Mouse (Mus musculus) limb, embryonic 11.5 days (tissue): ENCODE results near the gene Coa5. TPM values are rescaled to one million over a fixed set of nuclear protein-coding genes. Genes with fewer than 3 reads are reported as not detected.

Source experiments
- ATAC-seq: fragments of 200-750 bp; cut with Nextera tagmentation; 2 replicates; pipeline ENCODE4 v1.8.0; 2017; ENCODE audit warnings: low read depth; ENCODE audit not compliant: insufficient number of reproducible peaks, low FRiP score, low TSS enrichment
- DNase-seq: peaks from one replicate; pipeline ENCODE4 v3.0.0-alpha.2; 2015; ENCODE audit warnings: low spot score
- H3K27ac ChIP-seq: fragments of 300-500 bp; sonication (generic); replicated peaks from 2 replicates; pipeline ENCODE4 v1.5.1; 2014; ENCODE audit warnings: low read depth, mild to moderate bottlenecking, low read length
- H3K27me3 ChIP-seq: fragments of 300-500 bp; sonication (generic); 2 replicates; pipeline ENCODE4 v1.6.1; 2014; ENCODE audit warnings: mild to moderate bottlenecking, low read length, mixed read lengths; ENCODE audit not compliant: control insufficient read depth, insufficient read depth
- H3K36me3 ChIP-seq: fragments of 300-500 bp; sonication (generic); 2 replicates; pipeline ENCODE4 v1.6.1; 2014; ENCODE audit warnings: mild to moderate bottlenecking, low read length, moderate library complexity, mixed read lengths; ENCODE audit not compliant: control insufficient read depth, insufficient read depth
- H3K4me1 ChIP-seq: fragments of 300-500 bp; sonication (generic); 2 replicates; pipeline ENCODE4 v1.6.1; 2014; ENCODE audit warnings: low read length, mixed read lengths; ENCODE audit not compliant: control insufficient read depth, insufficient read depth
- H3K4me2 ChIP-seq: fragments of 300-500 bp; sonication (generic); 2 replicates; pipeline ENCODE4 v1.6.1; 2014; ENCODE audit warnings: low read depth, mild to moderate bottlenecking, moderate library complexity; ENCODE audit not compliant: severe bottlenecking
- H3K4me3 ChIP-seq: fragments of 300-500 bp; sonication (generic); 2 replicates; pipeline ENCODE4 v1.5.1; 2014; ENCODE audit warnings: low read depth, low read length
- H3K9ac ChIP-seq: fragments of 300-500 bp; sonication (generic); 2 replicates; pipeline ENCODE4 v1.6.1; 2014; ENCODE audit warnings: mild to moderate bottlenecking, low read length
- H3K9me3 ChIP-seq: fragments of 300-500 bp; sonication (generic); 2 replicates; pipeline ENCODE4 v1.6.1; 2016; ENCODE audit warnings: low read length; ENCODE audit not compliant: control insufficient read depth
- WGBS: fragments of 180-500 bp; shearing (Covaris S2); extraction: QIAGEN DNeasy Blood & Tissue Kit; methylation state at CpG from one replicate; pipeline ENCODE4 v1.1.7; 2014; 5-methylcytosine and 5-hydroxymethylcytosine counted together
- polyA plus RNA-seq: library from polyadenylated mRNA; unstranded; fragments of >200 nt; fragmentation: Nextera tagmentation; extraction: Ambion mirVana; gene quantifications from 2 replicates; pipeline ENCODE4 v1.2.1, GENCODE M21; 2014

The Coa5 gene
- polyA plus RNA-seq, 1 experiment from 2014 or later, result 58.8 TPM

DNA sequence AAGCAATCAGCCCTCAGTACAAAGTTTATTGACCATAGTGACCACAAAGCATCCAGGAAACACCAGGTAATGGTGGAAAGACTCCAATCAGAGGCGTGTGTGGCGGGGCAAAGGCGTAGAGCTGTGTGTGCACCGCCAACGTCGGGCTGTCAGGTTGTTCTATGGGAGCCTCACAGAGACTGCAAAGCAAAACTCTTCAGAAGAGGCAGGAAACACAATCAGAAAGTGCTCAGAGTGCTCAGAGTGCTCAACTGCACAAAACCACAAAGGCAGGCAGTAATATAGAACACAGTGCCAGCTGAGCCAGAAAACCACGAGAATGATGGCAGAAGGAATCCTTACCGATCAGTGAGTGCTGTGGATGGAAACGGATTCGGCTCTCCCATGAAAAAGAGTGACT is 43.3 kb upstream of the Coa5 start:
- H3K27ac ChIP-seq, result no peak overlapping the region
- H3K4me2 ChIP-seq, result no peak overlapping the region
- H3K27me3 ChIP-seq, result no peaks in the 10 kb centered on the region
- no peaks in the 10 kb centered on the region for H3K9me3 ChIP-seq
- H3K4me1 ChIP-seq, result no peaks in the 10 kb centered on the region
- no peak overlapping the region for H3K4me3 ChIP-seq
- WGBS, result 87% methylated on average over 10 of the region's 10 CpGs
- H3K36me3 ChIP-seq, result no peaks in the 10 kb centered on the region
- no peak overlapping the region for H3K9ac ChIP-seq
- DNase-seq (no peak), ATAC-seq (no peak)

DNA sequence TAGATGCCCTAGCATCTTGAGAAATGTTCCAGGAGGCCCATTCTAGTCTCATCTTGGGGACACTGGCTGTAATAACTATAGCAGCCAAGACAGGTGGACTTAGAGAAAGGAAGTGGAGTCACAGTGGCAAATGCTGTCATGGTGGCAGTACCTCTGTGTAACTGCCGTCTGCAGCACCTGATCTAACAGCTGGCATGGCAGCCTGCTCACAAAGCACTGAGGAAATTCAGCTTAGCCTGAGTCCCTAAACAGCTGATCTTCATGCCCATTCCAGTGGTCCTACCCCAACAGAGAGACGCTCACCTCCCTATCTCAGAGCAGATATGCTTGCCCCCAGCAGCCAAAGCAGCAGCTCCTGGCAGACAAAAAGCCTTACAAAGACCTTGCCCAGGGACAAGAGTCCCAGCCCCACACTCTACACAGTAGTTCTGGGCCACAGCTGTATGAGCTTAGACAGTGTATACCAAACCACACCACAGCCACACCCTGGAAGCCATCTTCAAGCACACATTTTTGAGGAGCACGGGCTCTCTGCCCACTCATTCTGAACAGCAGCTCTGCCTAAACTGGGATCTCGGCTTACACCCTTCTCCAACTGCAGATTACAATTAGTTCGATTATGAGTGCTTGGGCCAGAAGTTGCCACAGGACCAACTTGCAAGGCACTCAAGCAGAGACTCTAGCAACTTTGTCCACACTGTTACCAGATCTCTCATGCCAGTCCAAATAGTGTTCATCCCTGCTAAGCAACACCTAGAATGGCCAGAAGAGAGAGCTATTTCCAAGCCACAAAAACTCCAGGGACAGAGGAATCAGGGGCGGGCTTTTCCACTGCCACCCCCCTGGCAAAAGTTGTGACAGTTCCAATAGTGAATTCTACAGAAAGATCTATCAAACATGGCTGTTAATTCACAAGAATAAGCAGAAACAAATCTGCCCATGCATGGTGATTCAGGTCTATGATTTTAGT is 41.6 kb upstream of the Coa5 start:
- DNase-seq, result no peak
- Histone ChIP-seq H3K36me3 (no peaks in the 10 kb centered on the region), H3K9me3 (no peaks in the 10 kb centered on the region), H3K9ac (no peak overlapping the region), H3K27me3 (no peaks in the 10 kb centered on the region), H3K4me1 (no peaks in the 10 kb centered on the region), H3K4me2 (no peak overlapping the region), H3K4me3 (no peak overlapping the region), H3K27ac (no peak overlapping the region)
- WGBS, result 84% methylated on average over 6 of the region's 6 CpGs
- ATAC-seq, result no peak

- no peak for ATAC-seq
Observed at GRCm38 (mm10) chr1:37469007-37469406, 39.1 kb upstream of the Coa5 start.

DNA sequence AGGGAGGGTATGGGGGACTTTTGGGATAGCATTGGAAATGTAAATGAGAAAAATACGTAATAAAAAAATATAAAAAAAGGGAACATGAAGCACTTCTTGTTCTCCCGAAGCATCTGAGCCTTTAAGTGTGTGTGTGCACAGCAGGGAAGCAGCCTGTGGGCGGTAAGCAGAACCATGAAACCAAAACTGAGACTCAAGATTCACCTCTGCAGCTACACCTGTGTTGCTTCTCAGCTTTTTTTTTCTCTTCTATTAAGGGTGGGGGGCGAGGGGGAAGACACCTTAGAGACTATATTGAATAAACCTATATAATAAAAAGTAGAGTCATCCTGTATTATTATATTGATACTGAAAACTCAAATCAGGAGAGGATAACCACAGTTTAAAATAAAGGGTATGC is 37.9 kb upstream of the Coa5 start:
- no peak overlapping the region for H3K27ac ChIP-seq
- no peaks in the 10 kb centered on the region for H3K27me3 ChIP-seq
- H3K4me2 ChIP-seq, result no peak overlapping the region
- H3K9ac ChIP-seq, result no peak overlapping the region
- ATAC-seq (no peak), DNase-seq (no peak)
- WGBS, result 84% methylated on average over 4 of the region's 4 CpGs
- H3K4me1 ChIP-seq, result no peaks in the 10 kb centered on the region
- no peaks in the 10 kb centered on the region for H3K36me3 ChIP-seq
- no peak overlapping the region for H3K4me3 ChIP-seq
- no peaks in the 10 kb centered on the region for H3K9me3 ChIP-seq

More at GRCm38 (mm10) chr1:37469007-37469406, 39.1 kb upstream of the Coa5 start:
- Histone ChIP-seq H3K27me3 (no peaks in the 10 kb centered on the region), H3K4me2 (no peak overlapping the region), H3K9me3 (no peaks in the 10 kb centered on the region), H3K36me3 (no peaks in the 10 kb centered on the region), H3K4me3 (no peak overlapping the region), H3K9ac (no peak overlapping the region), H3K27ac (no peak overlapping the region), H3K4me1 (no peaks in the 10 kb centered on the region)
- no peak for DNase-seq
- WGBS, result 90% methylated on average over 5 of the region's 5 CpGs

GRCm38 (mm10) chr1:37466322-37466995 is 36.6 kb upstream of the Coa5 start:
- Histone ChIP-seq H3K27ac (no peak overlapping the region), H3K4me1 (no peaks in the 10 kb centered on the region), H3K9ac (no peak overlapping the region), H3K4me3 (no peak overlapping the region), H3K27me3 (no peaks in the 10 kb centered on the region), H3K9me3 (no peaks in the 10 kb centered on the region), H3K36me3 (no peaks in the 10 kb centered on the region), H3K4me2 (no peak overlapping the region)
- ATAC-seq (no peak), DNase-seq (no peak)
- WGBS, result 89% methylated on average over 3 of the region's 3 CpGs

GRCm38 (mm10) chr1:37464878-37465452 is 35.1 kb upstream of the Coa5 start:
- 86% methylated on average over 10 of the region's 10 CpGs for WGBS
- H3K4me2 ChIP-seq, result no peak overlapping the region
- ATAC-seq, result no peak

GRCm38 (mm10) chr1:37457546-37457945 is 27.6 kb upstream of the Coa5 start:
- no peaks in the 10 kb centered on the region for H3K4me1 ChIP-seq
- no peaks in the 10 kb centered on the region for H3K9me3 ChIP-seq
- no peak overlapping the region for H3K27ac ChIP-seq
- no peak overlapping the region for H3K9ac ChIP-seq
- no peaks in the 10 kb centered on the region for H3K27me3 ChIP-seq
- WGBS, result 89% methylated on average over 7 of the region's 7 CpGs
- H3K36me3 ChIP-seq, result no peaks in the 10 kb centered on the region
- ATAC-seq (no peak), DNase-seq (no peak)
- no peak overlapping the region for H3K4me3 ChIP-seq
- no peak overlapping the region for H3K4me2 ChIP-seq

More at GRCm38 (mm10) chr1:37464878-37465452, 35.1 kb upstream of the Coa5 start:
- Histone ChIP-seq H3K27me3 (no peaks in the 10 kb centered on the region), H3K36me3 (no peaks in the 10 kb centered on the region), H3K4me3 (no peak overlapping the region), H3K9me3 (no peaks in the 10 kb centered on the region), H3K9ac (no peak overlapping the region), H3K27ac (no peak overlapping the region), H3K4me1 (no peaks in the 10 kb centered on the region)
- DNase-seq, result no peak

DNA sequence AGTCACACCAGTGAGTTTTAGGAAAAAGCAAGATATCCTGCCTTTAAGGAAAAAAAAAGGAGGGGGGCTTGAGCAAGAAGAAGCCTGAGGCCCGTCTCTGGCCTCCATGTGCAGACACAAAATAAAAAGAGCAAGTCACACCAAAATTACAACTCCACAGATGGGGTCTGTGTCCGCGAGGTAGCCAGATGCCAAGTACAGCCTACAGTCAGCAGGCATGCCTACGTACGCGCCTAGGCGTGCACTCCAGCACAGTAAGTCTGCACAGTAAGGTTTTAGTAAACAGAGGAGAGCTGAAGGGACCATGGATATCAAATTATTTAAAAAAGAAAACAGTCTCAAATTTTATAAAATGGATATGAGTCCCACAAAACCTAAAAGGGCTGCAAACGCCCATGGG is 21.4 kb upstream of the Coa5 start:
- Histone ChIP-seq H3K36me3 (no peaks in the 10 kb centered on the region), H3K27me3 (no peaks in the 10 kb centered on the region), H3K4me3 (no peak overlapping the region), H3K27ac (no peak overlapping the region), H3K9me3 (no peaks in the 10 kb centered on the region), H3K9ac (no peak overlapping the region), H3K4me1 (no peaks in the 10 kb centered on the region), H3K4me2 (no peak overlapping the region)
- ATAC-seq, result no peak
- WGBS, result 92% methylated on average over 8 of the region's 8 CpGs
- no peak for DNase-seq
